Mouse (Mus musculus) CH12.LX (cell line): ENCODE data around the gene Efna4.

ENCODE experiments used
- CTCF ChIP-seq, 2 experiments: IDR thresholded peaks in 1 of 2; conservative IDR thresholded peaks in 1 of 2; 2 replicates each; pipeline ENCODE4 v1.5.1; 2011 to 2012; ENCODE audit warnings: low read depth in 2 of 2, low read length in 2 of 2, improper control_type of control experiment in 1 of 2, inconsistent platforms in 1 of 2, mild to moderate bottlenecking in 1 of 2, moderate library complexity in 1 of 2
- EP300 ChIP-seq: IDR thresholded peaks from 2 replicates; pipeline ENCODE4 v1.6.1; 2011; ENCODE audit warnings: low read length, improper control_type of control experiment
- NRF1 ChIP-seq: IDR thresholded peaks from 2 replicates; pipeline ENCODE4 v1.6.1; 2014; ENCODE audit warnings: low read depth, mild to moderate bottlenecking, inconsistent platforms, low read length, improper control_type of control experiment, moderate library complexity
- POLR2A ChIP-seq: IDR thresholded peaks from 2 replicates; pipeline ENCODE4 v1.6.1; 2011; ENCODE audit warnings: low read depth, mild to moderate bottlenecking, improper control_type of control experiment, low read length
- RCOR1 ChIP-seq: conservative IDR thresholded peaks from 2 replicates; pipeline ENCODE4 v1.6.1; 2012; ENCODE audit warnings: low read depth, mild to moderate bottlenecking, inconsistent platforms, low read length, improper control_type of control experiment
- SMC3 ChIP-seq: IDR thresholded peaks from 2 replicates; pipeline ENCODE4 v1.6.1; 2011; ENCODE audit warnings: low read depth, low read length, improper control_type of control experiment
- TCF12 ChIP-seq: IDR thresholded peaks from 2 replicates; pipeline ENCODE4 v1.6.1; 2014; ENCODE audit warnings: low read depth, mild to moderate bottlenecking, inconsistent platforms, low read length, improper control_type of control experiment
- USF1 ChIP-seq: IDR thresholded peaks from 2 replicates; pipeline ENCODE4 v1.6.1; 2014; ENCODE audit warnings: low read depth, mild to moderate bottlenecking, inconsistent platforms, low read length, improper control_type of control experiment
- ZNF384 ChIP-seq: IDR thresholded peaks from 2 replicates; pipeline ENCODE4 v1.6.1; 2012; ENCODE audit warnings: low read depth, low read length, improper control_type of control experiment, inconsistent platforms

GRCm38 (mm10) chr3:89347916-89348315 is 10.1 kb upstream of the Efna4 start:
- no peak for TF ChIP-seq NRF1
- TF ChIP-seq POLR2A: no peak
- TF ChIP-seq CTCF (conservative IDR thresholded peaks at IDR 0.05 in 1 of 2, IDR thresholded peaks at IDR 0.05 in 1 of 2; ENCODE audit: low read depth in 2 of 2, low read length in 2 of 2): no peak
- TF ChIP-seq RCOR1: no peak
- TF ChIP-seq USF1: no peak
- TF ChIP-seq SMC3: no peak
- no peak for TF ChIP-seq ZNF384
- no peak for TF ChIP-seq EP300
- TF ChIP-seq TCF12: no peak
